Mouse (Mus musculus): ENCODE measurements around the gene Prkce. TPM values are rescaled to one million over a fixed set of nuclear protein-coding genes. Genes with fewer than 3 reads are reported as not detected.

Gene Prkce
- polyA plus RNA-seq, 2 experiments, result 0.32 to 0.37 TPM

DNA sequence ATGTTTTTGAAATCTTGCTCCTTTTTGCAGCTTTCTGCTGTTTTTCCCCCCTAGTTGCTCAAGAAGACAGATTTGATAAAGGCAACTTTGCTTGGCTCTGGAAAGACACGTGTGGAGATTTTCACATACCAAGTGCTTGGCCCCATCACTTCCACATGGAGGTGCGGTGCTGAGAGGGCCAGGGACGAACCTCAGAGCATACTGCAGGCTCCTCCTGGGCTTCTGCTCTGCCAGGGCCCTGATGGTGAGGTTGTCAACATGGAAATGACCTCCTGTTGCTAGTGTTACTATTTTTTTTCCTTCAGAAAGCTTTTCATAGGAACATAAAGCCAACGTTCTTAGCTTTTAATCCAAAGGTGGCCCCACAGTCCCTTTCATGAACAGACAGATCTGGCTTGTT is 191.3 kb downstream of the Prkce start:
- no peak for DNase-seq (ENCODE audit: low read depth in 3 of 3, low spot score in 3 of 3)
- no peaks in the 10 kb centered on the region for H3K9me3 ChIP-seq (ENCODE audit: control insufficient read depth, low read length)
- 51% methylated on average over 4 of the region's 4 CpGs for WGBS (ENCODE audit: insufficient replicate concordance)
- H3K36me3 ChIP-seq (replicated peaks; ENCODE audit: control insufficient read depth, insufficient read depth, low read depth), result no peaks in the 10 kb centered on the region
- H3K9ac ChIP-seq (replicated peaks), result no peak overlapping the region
- no peak overlapping the region for H3K4me2 ChIP-seq (ENCODE audit: low read depth)
- no peaks in the 10 kb centered on the region for H3K27me3 ChIP-seq (ENCODE audit: control insufficient read depth, insufficient read depth, low read length)
- no peak overlapping the region for H3K27ac ChIP-seq
- H3K4me1 ChIP-seq (replicated peaks; ENCODE audit: control insufficient read depth in 2 of 2, insufficient read depth in 2 of 2, low read length in 1 of 2), result no peaks in the 10 kb centered on the region
- no peak for ATAC-seq (ENCODE audit: insufficient read depth)
- TF ChIP-seq EP300 (IDR thresholded peaks at IDR 0.05; ENCODE audit: low read depth), result no peak
- TF ChIP-seq CTCF (IDR thresholded peaks at IDR 0.05; ENCODE audit: low read depth), result no peak
- no peak overlapping the region for H3K4me3 ChIP-seq (ENCODE audit: insufficient read depth in 1 of 2, low read depth in 2 of 2, low read length in 2 of 2)

DNA sequence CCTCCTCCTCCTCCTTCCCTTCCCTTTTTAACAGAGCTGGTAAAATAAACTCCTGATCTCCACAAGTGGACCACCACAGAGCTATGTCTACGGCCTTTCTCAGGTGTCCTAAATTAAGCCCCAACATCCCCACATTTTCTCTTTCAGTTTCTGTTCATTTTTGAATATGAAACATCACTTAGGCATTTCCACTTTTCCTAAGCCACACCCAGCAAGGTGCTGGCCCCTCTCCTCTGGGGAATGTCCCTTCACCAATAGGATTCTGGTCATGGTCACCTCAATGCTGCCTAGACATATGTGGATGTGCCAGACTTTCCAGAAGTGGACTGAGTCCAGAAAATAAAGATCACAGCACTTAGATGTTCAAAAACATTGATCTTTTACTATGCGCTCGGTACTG is 193.3 kb downstream of the Prkce start:
- WGBS (ENCODE audit: insufficient replicate concordance), result 70% methylated on average over 3 of the region's 3 CpGs
- no peak for ATAC-seq (ENCODE audit: insufficient read depth)
- Histone ChIP-seq H3K27ac (no peak overlapping the region), H3K9ac (replicated peaks) (no peak overlapping the region), H3K4me3 (ENCODE audit: insufficient read depth in 1 of 2, low read depth in 2 of 2, low read length in 2 of 2) (no peak overlapping the region), H3K36me3 (replicated peaks; ENCODE audit: control insufficient read depth, insufficient read depth, low read depth) (no peaks in the 10 kb centered on the region), H3K9me3 (ENCODE audit: control insufficient read depth, low read length) (no peaks in the 10 kb centered on the region), H3K4me2 (ENCODE audit: low read depth) (no peak overlapping the region), H3K4me1 (replicated peaks; ENCODE audit: control insufficient read depth in 2 of 2, insufficient read depth in 2 of 2, low read length in 1 of 2) (0 out of 4 replicates have a peak, but pooled peaks cover 0 to 2% of the 10 kb centered on the region in 2 experiments), H3K27me3 (ENCODE audit: control insufficient read depth, insufficient read depth, low read length) (no peaks in the 10 kb centered on the region)
- DNase-seq (ENCODE audit: low read depth in 3 of 3, low spot score in 3 of 3), result no peak
- no peak for TF ChIP-seq CTCF (IDR thresholded peaks at IDR 0.05; ENCODE audit: low read depth)
- TF ChIP-seq EP300 (IDR thresholded peaks at IDR 0.05; ENCODE audit: low read depth), result no peak

DNA sequence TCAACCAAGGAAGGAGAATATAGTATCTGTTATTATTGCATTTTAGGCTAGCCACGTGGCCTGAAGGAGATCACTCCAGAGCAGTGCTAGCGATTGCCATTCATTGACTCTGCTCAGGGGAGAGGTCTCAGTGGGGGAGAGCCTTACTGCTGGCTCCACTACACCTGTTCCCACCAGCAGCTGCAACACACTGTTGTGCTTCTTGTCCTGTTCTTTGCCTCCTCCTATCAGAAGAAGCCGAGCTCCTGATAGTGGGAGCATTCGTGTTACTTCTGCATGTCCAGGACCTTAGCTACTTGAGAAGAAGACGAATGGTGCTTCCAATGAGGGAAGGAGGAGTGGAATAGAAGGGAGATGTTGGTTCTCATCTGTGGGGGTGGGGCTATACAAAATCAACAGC is 195.8 kb downstream of the Prkce start:
- H3K36me3 ChIP-seq (replicated peaks; ENCODE audit: control insufficient read depth, insufficient read depth, low read depth), result no peaks in the 10 kb centered on the region
- no peak for ATAC-seq (ENCODE audit: insufficient read depth)
- no peak overlapping the region for H3K27ac ChIP-seq
- TF ChIP-seq CTCF (IDR thresholded peaks at IDR 0.05; ENCODE audit: low read depth) (no peak), EP300 (IDR thresholded peaks at IDR 0.05; ENCODE audit: low read depth) (no peak)
- H3K4me1 ChIP-seq (replicated peaks; ENCODE audit: control insufficient read depth in 2 of 2, insufficient read depth in 2 of 2, low read length in 1 of 2), result 0 out of 4 replicates have a peak, but pooled peaks cover 0 to 2% of the 10 kb centered on the region in 2 experiments
- no peak overlapping the region for H3K4me3 ChIP-seq (ENCODE audit: insufficient read depth in 1 of 2, low read depth in 2 of 2, low read length in 2 of 2)
- WGBS (ENCODE audit: insufficient replicate concordance), result 49% methylated on average over 5 of the region's 5 CpGs
- no peak overlapping the region for H3K4me2 ChIP-seq (ENCODE audit: low read depth)
- no peaks in the 10 kb centered on the region for H3K9me3 ChIP-seq (ENCODE audit: control insufficient read depth, low read length)
- H3K27me3 ChIP-seq (ENCODE audit: control insufficient read depth, insufficient read depth, low read length), result no peaks in the 10 kb centered on the region
- DNase-seq (ENCODE audit: low read depth in 3 of 3, low spot score in 3 of 3), result no peak
- no peak overlapping the region for H3K9ac ChIP-seq (replicated peaks)

DNA sequence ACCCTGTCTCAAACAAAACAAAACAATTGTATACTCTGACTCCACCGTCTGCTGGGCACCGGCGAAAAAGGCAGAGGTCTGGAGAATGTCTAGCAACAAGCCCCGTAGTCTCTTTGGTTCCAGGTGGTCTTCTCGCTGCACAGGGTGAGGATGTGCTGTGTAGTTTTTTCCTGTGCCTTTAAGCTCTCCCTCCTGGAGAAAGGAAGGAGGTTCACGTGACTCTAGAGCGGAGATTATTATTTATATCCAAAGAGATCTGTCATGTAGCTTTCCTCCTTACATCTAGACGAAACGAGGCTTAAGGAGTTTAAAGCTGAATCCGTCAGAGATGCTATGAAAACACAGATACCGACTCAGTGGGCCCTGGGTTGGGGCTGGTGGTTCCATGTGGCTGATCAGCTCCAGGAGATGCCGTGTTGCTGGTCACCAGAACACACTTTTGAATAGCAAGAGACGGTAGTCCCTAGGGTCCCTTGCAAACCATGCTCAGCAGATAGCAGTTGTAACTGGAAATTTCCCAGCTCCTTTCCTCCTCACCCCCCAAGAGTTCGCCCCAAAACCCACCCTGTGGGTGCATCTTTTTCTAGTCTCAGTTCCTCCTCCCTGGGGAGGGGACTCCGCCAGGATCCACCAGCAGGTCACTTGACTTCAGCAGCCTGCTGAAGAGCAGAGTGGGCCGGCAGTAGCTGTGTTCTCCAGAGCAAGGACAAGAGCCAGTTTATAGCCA is 196.9 kb downstream of the Prkce start:
- Histone ChIP-seq H3K9me3 (ENCODE audit: control insufficient read depth, low read length) (no peaks in the 10 kb centered on the region), H3K36me3 (replicated peaks; ENCODE audit: control insufficient read depth, insufficient read depth, low read depth) (no peaks in the 10 kb centered on the region), H3K9ac (replicated peaks) (no peak overlapping the region), H3K4me2 (ENCODE audit: low read depth) (no peak overlapping the region), H3K4me3 (ENCODE audit: insufficient read depth in 1 of 2, low read depth in 2 of 2, low read length in 2 of 2) (no peak overlapping the region), H3K4me1 (replicated peaks; ENCODE audit: control insufficient read depth in 2 of 2, insufficient read depth in 2 of 2, low read length in 1 of 2) (0 out of 4 replicates have a peak, but pooled peaks cover 0 to 2% of the 10 kb centered on the region in 2 experiments), H3K27ac (no peak overlapping the region), H3K27me3 (ENCODE audit: control insufficient read depth, insufficient read depth, low read length) (no peaks in the 10 kb centered on the region)
- DNase-seq (ENCODE audit: low read depth in 3 of 3, low spot score in 3 of 3) (no peak), ATAC-seq (ENCODE audit: insufficient read depth) (no peak)
- TF ChIP-seq EP300 (IDR thresholded peaks at IDR 0.05; ENCODE audit: low read depth) (no peak), CTCF (IDR thresholded peaks at IDR 0.05; ENCODE audit: low read depth) (no peak)
- 62% methylated on average over 16 of the region's 16 CpGs for WGBS (ENCODE audit: insufficient replicate concordance)

DNA sequence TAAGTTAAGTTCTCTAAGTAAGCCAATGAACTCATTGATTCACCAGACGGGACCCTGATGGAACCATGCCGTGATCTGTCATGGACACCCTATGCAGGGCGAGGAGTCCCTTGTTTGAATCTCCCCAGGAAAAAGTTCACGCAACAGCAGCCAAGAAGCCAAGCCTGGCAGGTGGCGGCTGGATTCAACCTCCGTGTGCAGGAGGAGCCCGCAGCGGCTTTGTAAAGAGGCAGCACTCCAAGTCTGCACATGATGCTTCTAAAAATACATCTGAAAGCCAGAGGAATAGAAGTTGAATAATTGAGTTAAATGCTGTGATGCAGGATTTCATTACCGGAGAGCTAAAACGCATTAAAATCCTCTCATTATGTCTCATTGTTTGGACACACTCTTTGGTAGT is 199.3 kb downstream of the Prkce start:
- DNase-seq (ENCODE audit: low read depth in 3 of 3, low spot score in 3 of 3), result no peak
- ATAC-seq (ENCODE audit: insufficient read depth), result no peak
- no peak overlapping the region for H3K4me2 ChIP-seq (ENCODE audit: low read depth)
- no peaks in the 10 kb centered on the region for H3K9me3 ChIP-seq (ENCODE audit: control insufficient read depth, low read length)
- 79% methylated on average over 10 of the region's 10 CpGs for WGBS (ENCODE audit: insufficient replicate concordance)
- no peak overlapping the region for H3K27ac ChIP-seq
- TF ChIP-seq EP300 (IDR thresholded peaks at IDR 0.05; ENCODE audit: low read depth) (no peak), CTCF (IDR thresholded peaks at IDR 0.05; ENCODE audit: low read depth) (no peak)
- H3K4me1 ChIP-seq (replicated peaks; ENCODE audit: control insufficient read depth in 2 of 2, insufficient read depth in 2 of 2, low read length in 1 of 2), result 0 out of 4 replicates have a peak, but pooled peaks cover 0 to 2% of the 10 kb centered on the region in 2 experiments
- no peak overlapping the region for H3K9ac ChIP-seq (replicated peaks)
- no peaks in the 10 kb centered on the region for H3K27me3 ChIP-seq (ENCODE audit: control insufficient read depth, insufficient read depth, low read length)
- no peaks in the 10 kb centered on the region for H3K36me3 ChIP-seq (replicated peaks; ENCODE audit: control insufficient read depth, insufficient read depth, low read depth)
- no peak overlapping the region for H3K4me3 ChIP-seq (ENCODE audit: insufficient read depth in 1 of 2, low read depth in 2 of 2, low read length in 2 of 2)
